Comparison of ENCODE assay signal across 29 mouse cellular contexts in the genomic region with DNA sequence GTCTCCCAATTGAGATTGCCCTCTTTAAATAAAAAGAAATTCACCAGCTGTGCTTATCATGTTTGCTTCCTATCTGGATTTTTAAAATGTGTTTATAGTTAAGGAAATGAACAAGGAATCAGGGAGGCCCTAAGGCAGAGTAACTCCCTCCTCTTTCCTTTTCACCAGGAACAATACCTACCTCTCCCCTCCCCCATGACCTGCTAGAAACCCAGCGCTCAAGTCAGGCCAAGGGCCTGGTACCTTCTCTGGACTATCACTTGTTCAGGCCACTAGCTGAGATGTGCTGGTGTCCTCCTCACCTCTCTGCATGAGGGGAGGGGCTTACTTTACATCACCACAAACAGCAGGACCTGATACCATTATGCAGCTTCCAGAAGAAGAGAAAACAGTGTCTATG.
"Had no signal": no experiment of that assay in that cellular context is flagged by ENCODE, and none has a peak within 500 bp of the region (broad histone marks: within the 10 kb centered on the region; RNA-seq: fewer than 3 reads in every experiment).

No protein-coding gene starts in this region.

- H3K36me3 ChIP-seq: heart, embryonic 13.5 days; heart, embryonic 15.5 days; hindbrain, embryonic 10.5 days; hindbrain, embryonic 12.5 days; kidney, embryonic 15.5 days; limb, embryonic 10.5 days; limb, embryonic 12.5 days; liver, embryonic 13.5 days; liver, embryonic 15.5 days had no signal

- H3K4me1 ChIP-seq: heart, embryonic 13.5 days; heart, embryonic 15.5 days; hindbrain, embryonic 10.5 days; hindbrain, embryonic 12.5 days; kidney, embryonic 15.5 days; limb, embryonic 12.5 days; liver, embryonic 13.5 days; liver, embryonic 15.5 days had no signal

- H3K27ac ChIP-seq: heart, adult 2 months; heart, embryonic 13.5 days; heart, embryonic 15.5 days; hindbrain, embryonic 10.5 days; hindbrain, embryonic 12.5 days; hindbrain, embryonic 14.5 days; kidney, embryonic 15.5 days; kidney, postnatal 0 days; layer of hippocampus, adult 2 months; left cerebral cortex, adult 2 months; limb, embryonic 10.5 days; limb, embryonic 12.5 days; liver, embryonic 13.5 days; liver, embryonic 15.5 days had no signal

- H3K9me3 ChIP-seq: heart, embryonic 13.5 days; heart, embryonic 15.5 days; hindbrain, embryonic 10.5 days; hindbrain, embryonic 12.5 days; kidney, embryonic 15.5 days; limb, embryonic 10.5 days; limb, embryonic 12.5 days; liver, embryonic 13.5 days; liver, embryonic 15.5 days had no signal

- H3K27me3 ChIP-seq: heart, embryonic 13.5 days; heart, embryonic 15.5 days; hindbrain, embryonic 12.5 days; kidney, embryonic 15.5 days; limb, embryonic 12.5 days; liver, embryonic 13.5 days; liver, embryonic 15.5 days had no signal

- DNase-seq: gastrocnemius, postnatal 14 days; gastrocnemius, postnatal 36 days; heart, adult 11 months; heart, adult 2 months; heart, postnatal 14 days; heart, postnatal 4 days; kidney, adult 11 months; kidney, adult 2 months; kidney, adult 9 months; kidney, postnatal 14 days; kidney, postnatal 36 days; liver; liver, embryonic 13.5 days had no signal

- H3K4me3 ChIP-seq: heart, adult 2 months; heart, embryonic 13.5 days; heart, embryonic 15.5 days; hindbrain, embryonic 10.5 days; hindbrain, embryonic 12.5 days; kidney, embryonic 15.5 days; layer of hippocampus, adult 2 months; left cerebral cortex, adult 2 months; limb, embryonic 10.5 days; limb, embryonic 12.5 days; liver, embryonic 13.5 days; liver, embryonic 15.5 days had no signal

- ATAC-seq: hindbrain, embryonic 16.5 days; intestine, embryonic 16.5 days had no signal

- H3K4me2 ChIP-seq: heart, embryonic 11.5 days; heart, embryonic 13.5 days; heart, embryonic 15.5 days; hindbrain, embryonic 12.5 days; hindbrain, embryonic 14.5 days; kidney, embryonic 15.5 days; limb, embryonic 12.5 days; liver, embryonic 11.5 days; liver, embryonic 13.5 days; liver, embryonic 15.5 days had no signal

- H3K9ac ChIP-seq: heart, embryonic 13.5 days; heart, embryonic 15.5 days; hindbrain, embryonic 12.5 days; hindbrain, embryonic 14.5 days; kidney, embryonic 15.5 days; limb, embryonic 12.5 days; liver, embryonic 13.5 days; liver, embryonic 15.5 days had no signal
